28 mouse cellular contexts compared by ENCODE assay signal in the genomic region with DNA sequence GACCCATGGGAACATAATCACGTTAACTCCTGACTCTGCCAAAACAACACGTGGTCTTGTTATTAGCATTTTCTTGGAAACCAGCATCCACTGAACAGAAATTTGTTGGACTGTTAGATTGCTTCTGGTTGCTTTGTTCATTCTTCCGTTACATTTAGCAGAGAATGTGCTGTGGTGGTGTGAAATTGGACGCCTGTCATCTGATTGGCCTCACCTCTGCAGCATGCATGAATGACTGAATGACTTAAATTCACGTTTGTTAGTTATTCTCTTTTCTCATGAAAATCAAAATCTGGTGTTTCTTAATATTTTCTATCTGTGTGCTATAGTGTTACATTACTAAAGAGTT.
DNase-seq lines count a peak whose midpoint lies in the region; ATAC-seq and TF ChIP-seq lines count a peak whose summit lies in the region.
"Had no signal": no experiment of that assay in that cellular context is flagged by ENCODE, and none has a peak within 500 bp of the region (broad histone marks: within the 10 kb centered on the region; RNA-seq: fewer than 3 reads in every experiment).

No protein-coding gene starts in this region.

- DNase-seq in cerebellum, adult 11 months = peak; percentile 1
- DNase-seq in cerebellum, postnatal 25 days = no peak
- no peak for DNase-seq in forebrain, embryonic 10.5 days (ENCODE audit: extremely low spot score, low spot score)
- DNase-seq in layer of hippocampus, adult 2 months (ENCODE audit: low spot score in 2 of 2) = no peak
- DNase-seq in layer of hippocampus, postnatal 14 days (ENCODE audit: low spot score in 2 of 2) = no peak
- DNase-seq in kidney, adult 11 months = no peak
- DNase-seq: adrenal gland, adult 8-10 months; gastrocnemius, adult 2 months; gastrocnemius, postnatal 36 days; heart, adult 18-20 months; heart, postnatal 36 days; kidney, adult 18-20 months; liver; lung, adult 2 months; lung, postnatal 10 days; right cerebral cortex, postnatal 14 days had no signal

- WGBS in forebrain, embryonic 15.5 days = 31% methylated on average over 5 of the region's 5 CpGs
- 75% methylated on average over 5 of the region's 5 CpGs for WGBS in forebrain, embryonic 10.5 days
- WGBS in hindbrain, embryonic 16.5 days = 39% methylated on average over 5 of the region's 5 CpGs

- H3K27ac ChIP-seq in forebrain, embryonic 15.5 days (replicated peaks) = peak overlapping the region; percentile 54
- no peak overlapping the region for H3K27ac ChIP-seq in forebrain, embryonic 10.5 days
- 0 out of 2 replicates have a peak overlapping the region, but pooled peaks have one; percentile 14 for H3K27ac ChIP-seq in layer of hippocampus, adult 2 months
- H3K27ac ChIP-seq in hindbrain, embryonic 16.5 days (ENCODE audit: low read depth, low read length) = no peak overlapping the region
- H3K27ac ChIP-seq: gastrocnemius, adult 2 months; kidney, embryonic 15.5 days; liver, embryonic 14.5 days; macrophage; midbrain, embryonic 13.5 days; neural tube, embryonic 12.5 days; stomach, embryonic 15.5 days had no signal

- H3K4me3 ChIP-seq in forebrain, embryonic 15.5 days = no peak overlapping the region
- no peak overlapping the region for H3K4me3 ChIP-seq in forebrain, embryonic 10.5 days
- no peak overlapping the region for H3K4me3 ChIP-seq in layer of hippocampus, adult 2 months
- H3K4me3 ChIP-seq in hindbrain, embryonic 16.5 days (ENCODE audit: low read length) = no peak overlapping the region
- H3K4me3 ChIP-seq: gastrocnemius, adult 2 months; kidney, embryonic 15.5 days; midbrain, embryonic 13.5 days; neural tube, embryonic 12.5 days; stomach, embryonic 15.5 days had no signal

- TF ChIP-seq CTCF in layer of hippocampus, adult 2 months (conservative IDR thresholded peaks at IDR 0.05) = no peak

- no peaks in the 10 kb centered on the region for H3K36me3 ChIP-seq in forebrain, embryonic 15.5 days
- H3K36me3 ChIP-seq in forebrain, embryonic 10.5 days (replicated peaks) = no peaks in the 10 kb centered on the region
- no peaks in the 10 kb centered on the region for H3K36me3 ChIP-seq in hindbrain, embryonic 16.5 days (ENCODE audit: control insufficient read depth, insufficient read depth, low read length)
- H3K36me3 ChIP-seq: kidney, embryonic 15.5 days; midbrain, embryonic 13.5 days; neural tube, embryonic 12.5 days; stomach, embryonic 15.5 days had no signal

- no peak overlapping the region for H3K9ac ChIP-seq in forebrain, embryonic 15.5 days (replicated peaks)
- no peak overlapping the region for H3K9ac ChIP-seq in hindbrain, embryonic 16.5 days (ENCODE audit: low read depth, low read length)
- H3K9ac ChIP-seq: kidney, embryonic 15.5 days; liver, embryonic 14.5 days; midbrain, embryonic 13.5 days; neural tube, embryonic 12.5 days; stomach, embryonic 15.5 days had no signal

- no peak overlapping the region for H3K4me2 ChIP-seq in forebrain, embryonic 15.5 days (replicated peaks)
- no peak overlapping the region for H3K4me2 ChIP-seq in hindbrain, embryonic 16.5 days (ENCODE audit: low read length)
- H3K4me2 ChIP-seq: heart, embryonic 11.5 days; kidney, embryonic 15.5 days; midbrain, embryonic 13.5 days; neural tube, embryonic 12.5 days; stomach, embryonic 15.5 days had no signal

- no peaks in the 10 kb centered on the region for H3K27me3 ChIP-seq in forebrain, embryonic 15.5 days
- H3K27me3 ChIP-seq in forebrain, embryonic 10.5 days (ENCODE audit: poor library complexity, severe bottlenecking) = no peaks in the 10 kb centered on the region
- H3K27me3 ChIP-seq in hindbrain, embryonic 16.5 days (replicated peaks; ENCODE audit: control insufficient read depth, insufficient read depth, low read length) = no peaks in the 10 kb centered on the region
- H3K27me3 ChIP-seq: CH12.LX; kidney, embryonic 15.5 days; midbrain, embryonic 13.5 days; neural tube, embryonic 12.5 days; stomach, embryonic 15.5 days had no signal

- ATAC-seq in forebrain, embryonic 15.5 days (replicated peaks) = no peak
- peak; percentile 93 for ATAC-seq in hindbrain, embryonic 16.5 days
- ATAC-seq: activated CD4-positive, CD25-positive, alpha-beta regulatory T cell, adult 4 months; inflammation-experienced regulatory T-cells, adult 6 months had no signal

- H3K4me1 ChIP-seq in forebrain, embryonic 15.5 days = 0 out of 2 replicates have a peak, but pooled peaks cover 5% of the 10 kb centered on the region
- H3K4me1 ChIP-seq in forebrain, embryonic 10.5 days = no peaks in the 10 kb centered on the region
- H3K4me1 ChIP-seq in hindbrain, embryonic 16.5 days (ENCODE audit: control insufficient read depth, insufficient read depth, low read depth, low read length) = no peaks in the 10 kb centered on the region
- H3K4me1 ChIP-seq: kidney, embryonic 15.5 days; neural tube, embryonic 12.5 days; stomach, embryonic 15.5 days had no signal

- H3K9me3 ChIP-seq in forebrain, embryonic 15.5 days = no peaks in the 10 kb centered on the region
- no peaks in the 10 kb centered on the region for H3K9me3 ChIP-seq in forebrain, embryonic 10.5 days
- H3K9me3 ChIP-seq in hindbrain, embryonic 16.5 days (ENCODE audit: control insufficient read depth, low read length) = no peaks in the 10 kb centered on the region
- H3K9me3 ChIP-seq: kidney, embryonic 15.5 days; midbrain, embryonic 13.5 days; neural tube, embryonic 12.5 days; stomach, embryonic 15.5 days had no signal

Comparison
In these comparisons a context has a peak if more than half of its experiments do, and no peak if none do; other contexts are left out.
1. H3K27ac ChIP-seq: peak in forebrain, embryonic 15.5 days (single experiment) and layer of hippocampus, adult 2 months (single experiment); none in forebrain, embryonic 10.5 days (single experiment) and hindbrain, embryonic 16.5 days (single experiment).